Mouse (Mus musculus): ENCODE measurements around the gene 9130008F23Rik. TPM values are rescaled to one million over a fixed set of nuclear protein-coding genes. Genes with fewer than 3 reads are reported as not detected.

The 9130008F23Rik gene
- polyA plus RNA-seq (2017; shearing (Covaris generic)) = 1 to 10 TPM; 1.2 TPM

DNA sequence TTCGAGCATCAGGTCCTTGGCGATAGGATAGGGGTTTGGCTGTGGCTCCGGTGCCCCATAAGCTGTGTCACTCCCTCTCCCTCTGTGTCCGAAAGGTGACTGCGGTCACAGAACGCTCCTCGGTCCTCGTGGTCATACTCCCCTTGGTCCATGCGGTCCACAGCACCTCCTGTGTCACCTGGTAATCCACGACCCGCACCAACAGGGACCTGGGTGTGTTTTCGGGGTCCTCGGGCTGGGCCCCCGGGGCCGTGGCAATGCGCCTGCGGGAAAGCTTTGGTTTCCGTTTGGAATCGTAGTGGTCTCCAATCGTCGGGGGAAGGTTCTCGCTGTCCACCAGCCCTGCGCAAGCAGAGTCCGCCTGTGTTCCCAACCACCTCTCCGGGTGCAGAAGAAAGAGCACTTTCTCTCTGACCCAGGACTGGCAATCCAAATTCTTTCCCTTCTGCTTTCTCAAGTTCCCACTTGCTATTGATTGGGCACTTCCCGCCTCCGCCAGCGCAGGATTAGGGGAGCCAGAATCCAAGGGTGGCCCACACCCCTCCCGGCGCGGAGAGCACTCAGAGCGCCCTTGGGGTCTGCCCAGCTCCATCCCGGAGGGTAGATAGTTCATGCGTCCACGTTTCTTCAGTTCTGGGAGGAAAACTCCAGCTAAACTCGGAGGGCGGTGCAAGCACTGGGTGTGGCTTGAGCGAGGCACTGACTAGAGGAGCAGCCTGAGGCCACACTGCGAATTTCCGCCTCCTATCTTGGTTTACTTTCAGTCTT is at the start of gene 9130008F23Rik:
9130008F23Rik (minus strand) TSS at position 636 of the 768 bp plus-strand sequence.

GRCm38 (mm10) chr17:40914250-40914649 is 33.9 kb upstream of the 9130008F23Rik start, which contains the start of gene Glyatl3:
Gene Glyatl3 (minus strand): TSS chr17:40914350.

Other genes starting within 250 kb of the 9130008F23Rik start
- not detected for gene Esp3, start 248.5 kb downstream of the 9130008F23Rik start, polyA plus RNA-seq (2017; shearing (Covaris generic))
- not detected for gene Esp1, start 153.4 kb downstream of the 9130008F23Rik start, polyA plus RNA-seq (2017; shearing (Covaris generic))
- gene Crisp2, start 73.6 kb downstream of the 9130008F23Rik start, polyA plus RNA-seq (2017; shearing (Covaris generic)) = under 1 TPM in 1 of 2 experiments, not detected in 1; 0.37 TPM
- under 1 TPM in 1 of 2 experiments, not detected in 1; 0.87 TPM for gene Rhag, start 69.4 kb downstream of the 9130008F23Rik start, polyA plus RNA-seq (2017; shearing (Covaris generic))
- gene Glyatl3, start 33.8 kb upstream of the 9130008F23Rik start, polyA plus RNA-seq (2017; shearing (Covaris generic)) = not detected
- gene Mut, start 54.1 kb upstream of the 9130008F23Rik start, polyA plus RNA-seq (2017; shearing (Covaris generic)) = 10 to 100 TPM; 19.1 to 22.3 TPM
- gene Cenpq, start 54.5 kb upstream of the 9130008F23Rik start, polyA plus RNA-seq (2017; shearing (Covaris generic)) = 10 to 100 TPM; 23.1 to 34.3 TPM